Mouse (Mus musculus) liver, postnatal 0 days (tissue): ENCODE measurements around the gene Rnpc3.

ENCODE experiments used
- CTCF ChIP-seq: sonication (generic); IDR thresholded peaks from 2 replicates; pipeline ENCODE4 v1.5.1; 2016; ENCODE audit warnings: antibody characterized with exemption, low read depth
- EP300 ChIP-seq: IDR thresholded peaks from 2 replicates; pipeline ENCODE4 v1.6.1; 2016; ENCODE audit warnings: antibody characterized with exemption, low read depth, mild to moderate bottlenecking

- TF ChIP-seq CTCF (peak; percentile 22; the same call in 1 of the 2 replicates), EP300 (peak; percentile 88)
Observed at GRCm38 (mm10) chr3:113629606-113630359, at the start of gene Rnpc3.
